Mouse (Mus musculus): ENCODE results near the gene Sh3bp1. TPM values are rescaled to one million over a fixed set of nuclear protein-coding genes. Genes with fewer than 3 reads are reported as not detected.
A peak's percentile ranks its signal among the peaks of the same experiment; 100 is the strongest.

Gene Sh3bp1
- polyA plus RNA-seq, 1 experiment from 2014 or later, result 15.5 TPM

- Histone ChIP-seq H3K4me2 (replicated peaks) (no peak overlapping the region), H3K4me3 (no peak overlapping the region), H3K9me3 (replicated peaks) (no peaks in the 10 kb centered on the region), H3K27me3 (no peaks in the 10 kb centered on the region), H3K36me3 (peaks cover 51% of the 10 kb centered on the region), H3K9ac (no peak overlapping the region; the same call in 1 of the 2 replicates), H3K4me1 (peaks cover 29% of the 10 kb centered on the region), H3K27ac (no peak overlapping the region)
- 94% methylated on average over 8 of the region's 8 CpGs for WGBS
- ATAC-seq (ENCODE audit: low FRiP score), result no peak
These were observed 19.1 kb upstream of the Sh3bp1 start for GRCm38 (mm10) chr15:78880432-78880831.

DNA sequence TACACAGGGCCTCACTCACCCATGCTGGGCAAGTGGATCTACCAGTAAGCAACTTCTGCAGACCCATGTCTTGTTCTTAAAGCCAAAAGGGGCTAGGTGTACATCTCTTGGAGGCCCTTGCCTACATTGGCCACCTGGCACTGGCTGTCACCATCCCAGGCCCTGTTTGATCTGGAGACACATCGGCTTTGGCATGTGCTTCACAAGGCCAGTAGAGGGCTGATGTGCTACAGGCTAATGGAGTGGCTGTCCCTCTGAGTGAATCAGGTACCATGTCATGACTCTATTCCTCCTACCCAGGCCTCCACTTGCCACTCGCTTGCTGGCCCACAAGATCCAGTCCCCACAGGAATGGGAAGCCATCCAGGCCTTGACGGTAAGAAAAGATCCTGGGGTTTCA is 17.7 kb upstream of the Sh3bp1 start:
- no peak overlapping the region for H3K27ac ChIP-seq
- no peaks in the 10 kb centered on the region for H3K27me3 ChIP-seq
- peaks cover 65% of the 10 kb centered on the region for H3K36me3 ChIP-seq
- H3K9ac ChIP-seq, result no peak overlapping the region
- 92% methylated on average over 3 of the region's 3 CpGs for WGBS
- no peak for ATAC-seq (ENCODE audit: low FRiP score)
- peaks cover 17% of the 10 kb centered on the region for H3K4me1 ChIP-seq
- no peak overlapping the region for H3K4me3 ChIP-seq
- no peaks in the 10 kb centered on the region for H3K9me3 ChIP-seq (replicated peaks)
- H3K4me2 ChIP-seq (replicated peaks), result no peak overlapping the region

GRCm38 (mm10) chr15:78889401-78889853 is 10.1 kb upstream of the Sh3bp1 start:
- Histone ChIP-seq H3K27ac (0 out of 2 replicates have a peak overlapping the region, but pooled peaks have one; percentile 7), H3K36me3 (peaks cover 93% of the 10 kb centered on the region)

GRCm38 (mm10) chr15:78892440-78892839 is 7.1 kb upstream of the Sh3bp1 start:
- H3K9me3 ChIP-seq (replicated peaks), result no peaks in the 10 kb centered on the region
- H3K27me3 ChIP-seq, result no peaks in the 10 kb centered on the region
- H3K9ac ChIP-seq, result no peak overlapping the region
- ATAC-seq (ENCODE audit: low FRiP score), result no peak
- no peak overlapping the region for H3K4me2 ChIP-seq (replicated peaks)
- H3K36me3 ChIP-seq, result peaks cover 65% of the 10 kb centered on the region
- no peak overlapping the region for H3K4me3 ChIP-seq
- H3K27ac ChIP-seq, result no peak overlapping the region
- WGBS, result 66% methylated on average over 7 of the region's 7 CpGs
- peaks cover 21% of the 10 kb centered on the region for H3K4me1 ChIP-seq

More at GRCm38 (mm10) chr15:78889401-78889853, 10.1 kb upstream of the Sh3bp1 start:
- no peak overlapping the region for H3K4me3 ChIP-seq
- ATAC-seq (ENCODE audit: low FRiP score), result no peak
- H3K4me1 ChIP-seq, result peaks cover 21% of the 10 kb centered on the region
- H3K9ac ChIP-seq, result peak overlapping the region; percentile 9; the same call in 1 of the 2 replicates
- no peak overlapping the region for H3K4me2 ChIP-seq (replicated peaks)
- H3K9me3 ChIP-seq (replicated peaks), result no peaks in the 10 kb centered on the region
- no peaks in the 10 kb centered on the region for H3K27me3 ChIP-seq
- 36% methylated on average over 13 of the region's 13 CpGs for WGBS

DNA sequence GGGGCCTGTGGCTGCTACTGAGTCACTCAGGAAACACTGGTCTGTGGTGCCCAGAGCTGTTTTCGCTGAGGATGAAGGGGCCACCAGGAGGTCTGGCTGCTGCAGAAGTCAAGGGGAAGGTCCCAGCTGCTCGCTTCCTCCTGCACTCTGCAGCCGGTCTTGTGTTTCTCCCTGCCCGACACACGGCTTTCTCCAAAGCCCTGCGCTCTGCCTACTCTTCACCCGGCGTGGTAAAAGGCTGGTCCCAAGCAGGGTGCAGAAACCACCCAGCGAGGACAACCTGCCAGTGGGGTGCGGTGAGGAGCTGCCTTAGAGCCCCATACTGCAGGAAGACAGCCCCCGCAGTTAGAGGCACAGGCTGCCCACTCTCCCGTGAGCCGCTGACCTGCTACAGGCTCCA is 4.8 kb upstream of the Sh3bp1 start:
- ATAC-seq (ENCODE audit: low FRiP score), result no peak
- H3K4me3 ChIP-seq, result no peak overlapping the region
- H3K9ac ChIP-seq, result no peak overlapping the region
- H3K27ac ChIP-seq, result no peak overlapping the region
- peaks cover 43% of the 10 kb centered on the region for H3K36me3 ChIP-seq
- peaks cover 12% of the 10 kb centered on the region for H3K27me3 ChIP-seq
- H3K4me2 ChIP-seq (replicated peaks), result no peak overlapping the region
- 74% methylated on average over 13 of the region's 13 CpGs for WGBS
- peaks cover 14% of the 10 kb centered on the region for H3K4me1 ChIP-seq
- H3K9me3 ChIP-seq (replicated peaks), result no peaks in the 10 kb centered on the region

DNA sequence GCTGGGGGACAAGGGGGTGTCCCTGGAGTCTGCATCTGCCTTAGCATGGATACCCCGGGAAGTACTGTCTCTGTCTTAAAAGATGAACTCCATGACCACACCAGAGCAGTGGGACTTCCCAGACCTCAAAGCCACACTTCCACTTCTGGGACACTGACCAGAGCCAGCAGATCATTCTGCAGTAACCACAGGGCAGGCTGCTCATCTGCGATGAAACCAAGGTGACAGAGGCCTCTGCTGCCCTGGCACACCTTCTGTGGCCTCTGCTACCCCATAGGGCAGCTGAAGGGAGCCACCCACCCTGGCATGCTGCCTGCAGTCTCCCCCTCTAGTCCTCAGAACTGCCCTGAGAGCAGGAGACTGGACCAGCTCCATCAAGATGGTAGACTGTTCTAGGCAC is 3.8 kb upstream of the Sh3bp1 start:
- 85% methylated on average over 2 of the region's 2 CpGs for WGBS
- Histone ChIP-seq H3K27ac (no peak overlapping the region), H3K4me1 (peaks cover 24% of the 10 kb centered on the region), H3K9ac (no peak overlapping the region), H3K4me2 (replicated peaks) (no peak overlapping the region), H3K9me3 (replicated peaks) (no peaks in the 10 kb centered on the region), H3K4me3 (no peak overlapping the region), H3K36me3 (peaks cover 33% of the 10 kb centered on the region), H3K27me3 (peaks cover 22% of the 10 kb centered on the region)
- ATAC-seq (ENCODE audit: low FRiP score), result no peak

- no peaks in the 10 kb centered on the region for H3K9me3 ChIP-seq (replicated peaks)
- H3K36me3 ChIP-seq, result peaks cover 29% of the 10 kb centered on the region
- no peak overlapping the region for H3K9ac ChIP-seq
- H3K4me2 ChIP-seq (replicated peaks), result no peak overlapping the region
- H3K27me3 ChIP-seq, result peaks cover 26% of the 10 kb centered on the region
- H3K27ac ChIP-seq, result no peak overlapping the region
- H3K4me1 ChIP-seq, result peaks cover 28% of the 10 kb centered on the region
- no peak for ATAC-seq (ENCODE audit: low FRiP score)
- H3K4me3 ChIP-seq, result no peak overlapping the region
- WGBS, result 90% methylated on average over 3 of the region's 3 CpGs
These were observed 3.4 kb upstream of the Sh3bp1 start for GRCm38 (mm10) chr15:78896149-78896548.

DNA sequence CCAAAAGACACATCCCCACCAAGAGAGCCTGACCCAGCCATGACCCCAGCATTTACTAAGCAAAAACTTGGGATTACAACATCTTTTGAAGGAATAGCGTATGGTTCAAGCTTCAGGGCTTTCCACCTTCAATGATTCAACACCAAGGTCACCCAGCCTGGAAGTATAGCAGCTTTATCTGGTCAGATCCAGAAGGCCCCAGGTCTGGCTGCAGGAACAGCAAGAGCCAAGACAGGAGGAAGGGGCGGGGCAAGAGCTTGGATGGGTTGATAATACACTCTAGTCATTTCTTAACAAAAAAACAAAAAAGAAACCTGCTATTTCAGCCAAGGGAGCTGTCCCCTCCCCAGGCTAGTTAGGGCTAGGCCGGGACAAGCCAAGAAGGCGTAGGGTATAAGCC is 2.1 kb upstream of the Sh3bp1 start:
- Histone ChIP-seq H3K9me3 (replicated peaks) (no peaks in the 10 kb centered on the region), H3K27ac (no peak overlapping the region), H3K4me2 (replicated peaks) (no peak overlapping the region), H3K4me3 (no peak overlapping the region), H3K36me3 (peaks cover 16% of the 10 kb centered on the region), H3K9ac (no peak overlapping the region), H3K4me1 (peaks cover 31% of the 10 kb centered on the region), H3K27me3 (peaks cover 30% of the 10 kb centered on the region)
- 88% methylated on average over 4 of the region's 4 CpGs for WGBS
- no peak for ATAC-seq (ENCODE audit: low FRiP score)

- 52% methylated on average over 6 of the region's 6 CpGs for WGBS
- H3K36me3 ChIP-seq, result peaks cover 5% of the 10 kb centered on the region
- no peak overlapping the region for H3K4me3 ChIP-seq
- peak overlapping the region; percentile 91; the same call in 1 of the 2 replicates for H3K4me2 ChIP-seq (replicated peaks)
- peaks cover 30% of the 10 kb centered on the region for H3K27me3 ChIP-seq
- H3K9me3 ChIP-seq (replicated peaks), result no peaks in the 10 kb centered on the region
- ATAC-seq (ENCODE audit: low FRiP score), result no peak
- peaks cover 28% of the 10 kb centered on the region for H3K4me1 ChIP-seq
- no peak overlapping the region for H3K9ac ChIP-seq
- H3K27ac ChIP-seq, result no peak overlapping the region
These were observed 1.0 kb upstream of the Sh3bp1 start for GRCm38 (mm10) chr15:78898507-78899001.

DNA sequence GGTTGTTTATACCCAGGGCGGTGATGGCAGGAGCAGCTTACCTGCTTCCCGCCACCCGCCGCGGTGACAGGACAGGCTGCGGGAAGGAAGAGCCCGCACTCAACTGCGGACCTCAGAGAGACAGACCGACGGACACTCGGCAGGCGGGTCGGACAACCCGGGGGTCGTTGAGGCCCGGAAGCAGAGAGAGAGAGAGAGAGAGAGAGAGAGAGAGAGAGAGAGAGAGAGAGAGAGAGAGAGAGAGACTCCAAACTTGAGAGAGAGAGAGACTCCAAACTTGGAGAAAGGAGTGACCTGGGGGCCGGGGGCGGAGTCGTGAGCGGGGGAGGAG is 194 bp upstream of the Sh3bp1 start, which contains the start of gene Gm49510:
TSS of gene Gm49510 (plus strand) at position 259 of the 331 bp plus-strand sequence.
- Histone ChIP-seq H3K4me1 (peaks cover 20% of the 10 kb centered on the region), H3K9me3 (replicated peaks) (no peaks in the 10 kb centered on the region), H3K4me3 (peak within 1 kb of the TSS; percentile 52), H3K27me3 (peaks cover 30% of the 10 kb centered on the region), H3K4me2 (replicated peaks) (peak within 1 kb of the TSS; percentile 91), H3K9ac (peak within 1 kb of the TSS; percentile 67), H3K36me3 (no peaks in the 10 kb centered on the region), H3K27ac (no peak within 1 kb of the TSS)
- WGBS, result under 1% methylated on average over 19 of the region's 20 CpGs
- no peak for ATAC-seq (ENCODE audit: low FRiP score)

DNA sequence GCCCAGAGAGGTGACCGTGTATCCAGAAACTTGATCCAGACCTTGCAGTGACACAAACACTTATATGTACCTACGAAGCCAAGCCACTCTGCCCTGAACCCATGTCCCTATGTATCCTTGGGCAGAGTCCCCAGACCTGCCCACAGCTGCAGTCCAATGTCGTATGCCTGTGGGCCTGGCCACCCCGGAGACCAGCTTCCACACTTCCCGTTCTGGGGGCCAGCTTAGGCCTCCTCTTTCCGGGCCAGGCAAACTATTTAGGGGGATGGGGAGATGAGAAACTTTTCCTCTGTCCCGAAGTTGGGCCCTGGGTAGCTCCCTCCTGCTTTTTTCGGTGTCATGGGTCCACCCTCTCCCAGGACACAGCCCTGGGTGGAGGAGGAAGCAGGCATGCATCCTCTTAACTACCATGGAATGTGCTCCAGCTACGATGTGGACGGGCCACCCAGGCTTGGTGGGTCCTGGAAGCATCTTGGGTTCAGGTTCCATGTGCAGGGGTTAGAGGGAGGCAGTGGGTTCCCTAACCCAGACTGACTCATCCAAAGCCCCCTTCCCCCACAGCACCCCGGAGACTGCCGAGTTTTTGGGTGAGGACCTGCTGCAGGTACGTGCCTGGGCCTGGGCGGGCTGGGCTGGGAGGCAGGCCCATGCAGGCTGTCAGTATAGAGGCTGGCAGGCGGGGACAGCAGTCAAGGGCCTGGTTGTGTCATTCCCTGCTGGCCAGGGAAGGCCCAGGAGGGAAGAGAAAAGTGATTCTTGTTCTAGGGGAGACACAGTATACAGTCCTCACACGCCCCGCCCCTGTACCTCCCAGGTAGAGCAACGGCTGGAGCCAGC is 1.2 kb downstream of the Sh3bp1 start:
- H3K36me3 ChIP-seq, result no peaks in the 10 kb centered on the region
- no peak overlapping the region for H3K27ac ChIP-seq
- peaks cover 30% of the 10 kb centered on the region for H3K27me3 ChIP-seq
- peak overlapping the region; percentile 91 for H3K4me2 ChIP-seq (replicated peaks)
- peak overlapping the region; percentile 52 for H3K4me3 ChIP-seq
- H3K4me1 ChIP-seq, result peaks cover 20% of the 10 kb centered on the region
- ATAC-seq (ENCODE audit: low FRiP score), result no peak
- 18% methylated on average over 18 of the region's 18 CpGs for WGBS
- no peaks in the 10 kb centered on the region for H3K9me3 ChIP-seq (replicated peaks)
- H3K9ac ChIP-seq, result peak overlapping the region; percentile 67

GRCm38 (mm10) chr15:78901422-78901789 is 1.8 kb downstream of the Sh3bp1 start:
- Histone ChIP-seq H3K9me3 (replicated peaks) (no peaks in the 10 kb centered on the region), H3K36me3 (no peaks in the 10 kb centered on the region), H3K27me3 (peaks cover 30% of the 10 kb centered on the region), H3K27ac (no peak overlapping the region), H3K4me2 (replicated peaks) (peak overlapping the region; percentile 91), H3K4me1 (peaks cover 20% of the 10 kb centered on the region), H3K4me3 (no peak overlapping the region), H3K9ac (0 out of 2 replicates have a peak overlapping the region, but pooled peaks have one; percentile 67)
- 47% methylated on average over 8 of the region's 8 CpGs for WGBS
- ATAC-seq (ENCODE audit: low FRiP score), result no peak
